Mouse (Mus musculus): ENCODE measurements around the gene Rnf126. TPM values are rescaled to one million over a fixed set of nuclear protein-coding genes. Genes with fewer than 3 reads are reported as not detected.

The Rnf126 gene
- polyA plus RNA-seq, 1 experiment, result 140 TPM

Other genes starting within 250 kb of the Rnf126 start
- 2.6 and 3.5 TPM in 2 replicates for gene Plpp2, start 233.2 kb downstream of the Rnf126 start, polyA plus RNA-seq (2012; rRNA removed)
- 84.8 and 89.0 TPM in 2 replicates for gene Mier2, start 211.8 kb downstream of the Rnf126 start, polyA plus RNA-seq (2012; rRNA removed)
- gene Theg, start 179.6 kb downstream of the Rnf126 start, polyA plus RNA-seq (2012; rRNA removed), result 1.1 and 2.0 TPM in 2 replicates
- 9.8 and 11.3 TPM in 2 replicates for gene C2cd4c, start 152.9 kb downstream of the Rnf126 start, polyA plus RNA-seq (2012; rRNA removed)
- 54.1 and 63.1 TPM in 2 replicates for gene Shc2, start 129.0 kb downstream of the Rnf126 start, polyA plus RNA-seq (2012; rRNA removed)
- 0.22 and 0.25 TPM in 2 replicates for gene Odf3l2, start 121.2 kb downstream of the Rnf126 start, polyA plus RNA-seq (2012; rRNA removed)
- gene Madcam1, start 102.4 kb downstream of the Rnf126 start, polyA plus RNA-seq (2012; rRNA removed), result not detected in 2 replicates
- gene Tpgs1, start 97.6 kb downstream of the Rnf126 start, polyA plus RNA-seq (2012; rRNA removed), result 89.4 and 92.3 TPM in 2 replicates
- 96.3 and 111 TPM in 2 replicates for gene Cdc34, start 84.8 kb downstream of the Rnf126 start, polyA plus RNA-seq (2012; rRNA removed)
- 1.8 and 2.1 TPM in 2 replicates for gene Gzmm, start 77.9 kb downstream of the Rnf126 start, polyA plus RNA-seq (2012; rRNA removed)
- gene Bsg, start 62.5 kb downstream of the Rnf126 start, polyA plus RNA-seq (2012; rRNA removed), result 1,126 and 1,227 TPM in 2 replicates
- 119 and 124 TPM in 2 replicates for gene Hcn2, start 50.3 kb downstream of the Rnf126 start, polyA plus RNA-seq (2012; rRNA removed)
- 60.7 and 62.2 TPM in 2 replicates for gene Polrmt, start 20.4 kb downstream of the Rnf126 start, polyA plus RNA-seq (2012; rRNA removed)
- gene Fgf22, start 11.9 kb downstream of the Rnf126 start, polyA plus RNA-seq (2012; rRNA removed), result 6.2 and 6.9 TPM in 2 replicates
- gene Fstl3, start 10.3 kb upstream of the Rnf126 start, polyA plus RNA-seq (2012; rRNA removed), result 5.6 and 7.0 TPM in 2 replicates
- gene Prss57, start 24.0 kb upstream of the Rnf126 start, polyA plus RNA-seq (2012; rRNA removed), result 1.00 and 1.1 TPM in 2 replicates
- 325 and 370 TPM in 2 replicates for gene Palm, start 26.6 kb upstream of the Rnf126 start, polyA plus RNA-seq (2012; rRNA removed)
- 0.40 and 0.71 TPM in 2 replicates for gene Misp, start 54.0 kb upstream of the Rnf126 start, polyA plus RNA-seq (2012; rRNA removed)
- gene Ptbp1, start 87.5 kb upstream of the Rnf126 start, polyA plus RNA-seq (2012; rRNA removed), result 59.5 and 71.5 TPM in 2 replicates
- 5.8 and 6.7 TPM in 2 replicates for gene Prtn3, start 107.5 kb upstream of the Rnf126 start, polyA plus RNA-seq (2012; rRNA removed)
- 124 and 134 TPM in 2 replicates for gene Plppr3, start 107.7 kb upstream of the Rnf126 start, polyA plus RNA-seq (2012; rRNA removed)
- 0.27 TPM in 1 of 2 replicates, not detected in the other for gene Elane, start 119.3 kb upstream of the Rnf126 start, polyA plus RNA-seq (2012; rRNA removed)
- 1.1 and 3.5 TPM in 2 replicates for gene Cfd, start 123.9 kb upstream of the Rnf126 start, polyA plus RNA-seq (2012; rRNA removed)
- gene Med16, start 142.0 kb upstream of the Rnf126 start, polyA plus RNA-seq (2012; rRNA removed), result 75.9 and 80.7 TPM in 2 replicates
- gene Gm26602, start 143.9 kb upstream of the Rnf126 start, polyA plus RNA-seq (2012; rRNA removed), result not detected in 2 replicates
- 10.7 and 11.8 TPM in 2 replicates for gene Kiss1r, start 150.0 kb upstream of the Rnf126 start, polyA plus RNA-seq (2012; rRNA removed)
- gene R3hdm4, start 154.3 kb upstream of the Rnf126 start, polyA plus RNA-seq (2012; rRNA removed), result 380 and 385 TPM in 2 replicates
- 3.6 and 4.1 TPM in 2 replicates for gene Arid3a, start 160.1 kb upstream of the Rnf126 start, polyA plus RNA-seq (2012; rRNA removed)
- 63.2 and 65.9 TPM in 2 replicates for gene Wdr18, start 193.2 kb upstream of the Rnf126 start, polyA plus RNA-seq (2012; rRNA removed)
- gene Grin3b, start 203.8 kb upstream of the Rnf126 start, polyA plus RNA-seq (2012; rRNA removed), result 0.17 and 0.38 TPM in 2 replicates
- gene Tmem259, start 217.4 kb upstream of the Rnf126 start, polyA plus RNA-seq (2012; rRNA removed), result 181 and 193 TPM in 2 replicates
- gene Cnn2, start 221.6 kb upstream of the Rnf126 start, polyA plus RNA-seq (2012; rRNA removed), result 9.8 and 10.4 TPM in 2 replicates
- 12.4 and 13.0 TPM in 2 replicates for gene Abca7, start 229.5 kb upstream of the Rnf126 start, polyA plus RNA-seq (2012; rRNA removed)
- gene Arhgap45, start 249.7 kb upstream of the Rnf126 start, polyA plus RNA-seq (2012; rRNA removed), result 5.3 and 7.1 TPM in 2 replicates